Mouse (Mus musculus) heart, postnatal 14 days (tissue): Measurements from ENCODE around the gene Zfp58. TPM values are rescaled to one million over a fixed set of nuclear protein-coding genes. Genes with fewer than 3 reads are reported as not detected.
"Not testable (repeated sequence)": the region's sequence is repeated elsewhere in the genome, so short reads cannot be mapped to it uniquely, and the experiment has no call there.

Source experiments
- DNase-seq, 2 experiments: peaks; one replicate each; pipeline ENCODE4 v3.0.0; 2021 to 2022
- intact Hi-C: fragments of 180-260 bp; cut with DNase I; formaldehyde crosslinking; loops from one replicate; pipeline ENCODE4 v1.15.1; 2025
- long read RNA-seq, 2 experiments: library from polyadenylated mRNA; stranded (forward); transcript quantifications; one replicate each; pipeline ENCODE4 v2.0.0; 2021
- total RNA-seq, 2 experiments: library from RNA; stranded (reverse); gene quantifications; 2 replicates each; pipeline ENCODE4 v1.2.3; 2021

Zfp58 gene
- total RNA-seq = 1 to 10 TPM; 4.4 to 5.1 TPM
- long read RNA-seq, experiment 1, transcript Zfp58-201 (4 exons, 2,391 nt) = major isoform, 6 of 7 reads
- long read RNA-seq, experiment 1, partial matches to known transcripts = 1 of 7 reads
- long read RNA-seq, experiment 1, other reads (novel, unspliced or antisense) = 0 of 7 reads
- long read RNA-seq, experiment 2, transcript Zfp58-201 (4 exons, 2,391 nt) = major isoform, 5 of 7 reads
- long read RNA-seq, experiment 2, partial matches to known transcripts = 1 of 7 reads
- long read RNA-seq, experiment 2, other reads (novel, unspliced or antisense) = 1 of 7 reads

GRCm38 (mm10) chr13:67500084-67500719 is at the start of gene Zfp58:
Zfp58 (minus strand) TSS chr13:67500555.
- peak; percentile 74 to 87 for DNase-seq
- intact Hi-C loops = no loop called here

- intact Hi-C loops = no loop called here
Observed at GRCm38 (mm10) chr13:67545941-67546340, 45.6 kb upstream of the Zfp58 start.

GRCm38 (mm10) chr13:67527049-67527730 is 26.8 kb upstream of the Zfp58 start:
- intact Hi-C loops = no loop called here
- no peak for DNase-seq

More at GRCm38 (mm10) chr13:67545941-67546340, 45.6 kb upstream of the Zfp58 start:
- DNase-seq = no peak

GRCm38 (mm10) chr13:67525753-67526410 is 25.5 kb upstream of the Zfp58 start, which contains the start of the genes Gm26965 and Zfp87:
Gm26965 (minus strand) TSS chr13:67526151.
Zfp87 (minus strand) TSS chr13:67526177.
- intact Hi-C loops = no loop called here
- peak; percentile 88 to 95 for DNase-seq

- intact Hi-C loops = no loop called here
- DNase-seq = no peak
Observed at GRCm38 (mm10) chr13:67500908-67501307, 553 bp upstream of the Zfp58 start.

- no peak for DNase-seq
- intact Hi-C loops = no loop called here
Observed at GRCm38 (mm10) chr13:67495631-67496030, 4.7 kb downstream of the Zfp58 start.

- intact Hi-C loops = loop anchor here (2.0 kb wide), 1 partner anchor 32 kb away; no protein-coding TSS in a partner anchor
- no peak for DNase-seq
Observed at GRCm38 (mm10) chr13:67484424-67484811, 15.9 kb downstream of the Zfp58 start.

GRCm38 (mm10) chr13:67483625-67484423 is 16.5 kb downstream of the Zfp58 start, which contains the start of gene Zfp874b:
Zfp874b (minus strand) TSS chr13:67484258.
- DNase-seq = peak; percentile 76 to 90
- intact Hi-C loops = loop anchor here (2.0 kb wide), 1 partner anchor 31 kb away; no protein-coding TSS in a partner anchor

GRCm38 (mm10) chr13:67481528-67481927 is 18.8 kb downstream of the Zfp58 start:
- no peak for DNase-seq
- intact Hi-C loops = no loop called here

- intact Hi-C loops = no loop called here
Observed at GRCm38 (mm10) chr13:67469274-67469673, 31.1 kb downstream of the Zfp58 start.

GRCm38 (mm10) chr13:67463506-67464185 is 36.7 kb downstream of the Zfp58 start:
- intact Hi-C loops, DNase-seq: not testable (repeated sequence)

More at GRCm38 (mm10) chr13:67469274-67469673, 31.1 kb downstream of the Zfp58 start:
- DNase-seq = no peak

GRCm38 (mm10) chr13:67452021-67452309 is 48.4 kb downstream of the Zfp58 start:
- no peak for DNase-seq
- intact Hi-C loops = loop anchor here (2.0 to 10.0 kb wide), 3 partner anchors 33 to 257 kb away; partner anchors contain the start of genes Zfp455 and Zfp874b

- DNase-seq = peak; percentile 86 to 93
- intact Hi-C loops = loop anchor here (2.0 to 10.0 kb wide), 3 partner anchors 33 to 257 kb away; partner anchors contain the start of genes Zfp455 and Zfp874b
Observed at GRCm38 (mm10) chr13:67451172-67452020, 49.0 kb downstream of the Zfp58 start, which contains the start of gene Zfp874a. Zfp874a (minus strand) TSS chr13:67451624.

Other genes with a start within 250 kb of the Zfp58 start
- gene Zfp458, start 222.1 kb downstream of the Zfp58 start, total RNA-seq = 1 to 10 TPM; 2.5 to 2.7 TPM
- gene Zfp457, start 194.1 kb downstream of the Zfp58 start, total RNA-seq = 1 to 10 TPM; 2.9 to 4.5 TPM
- 1 to 10 TPM; 2.4 to 3.0 TPM for gene Zfp595, start 168.0 kb downstream of the Zfp58 start, total RNA-seq
- under 1 TPM; 0.67 to 0.93 TPM for gene Gm28044, start 140.0 kb downstream of the Zfp58 start, total RNA-seq
- 1 to 10 TPM; 1.3 to 1.5 TPM for gene Zfp953, start 139.9 kb downstream of the Zfp58 start, total RNA-seq
- 1 to 10 TPM in 1 of 2 experiments, under 1 TPM in 1; 0.69 to 1.8 TPM for gene Gm28041, start 124.8 kb downstream of the Zfp58 start, total RNA-seq
- 1 to 10 TPM in 1 of 2 experiments, under 1 TPM in 1; 0.81 to 1.0 TPM for gene Zfp456, start 124.7 kb downstream of the Zfp58 start, total RNA-seq
- 1 to 10 TPM; 1.6 to 1.8 TPM for gene Zfp429, start 100.7 kb downstream of the Zfp58 start, total RNA-seq
- gene Zfp459, start 79.1 kb downstream of the Zfp58 start, total RNA-seq = under 1 TPM in 1 of 2 experiments, not detected in 1; 0.29 TPM
- gene Zfp874a, start 48.9 kb downstream of the Zfp58 start, total RNA-seq = 1 to 10 TPM; 6.1 TPM
- gene Zfp874b, start 16.3 kb downstream of the Zfp58 start, total RNA-seq = 10 to 100 TPM; 13.6 to 14.4 TPM
- gene Gm26965, start 25.6 kb upstream of the Zfp58 start, total RNA-seq = under 1 TPM in 1 of 2 experiments, not detected in 1; 0.45 TPM
- gene Zfp87, start 25.6 kb upstream of the Zfp58 start, total RNA-seq = 10 to 100 TPM; 10.9 to 11.0 TPM
- gene Zfp748, start 53.3 kb upstream of the Zfp58 start, total RNA-seq = 1 to 10 TPM; 3.9 to 4.8 TPM
- 1 to 10 TPM; 4.3 TPM for gene Zfp729b, start 109.2 kb upstream of the Zfp58 start, total RNA-seq
- gene Gm49345, start 137.2 kb upstream of the Zfp58 start, total RNA-seq = under 1 TPM; 0.34 to 0.38 TPM
- gene Zfp729a, start 137.2 kb upstream of the Zfp58 start, total RNA-seq = 1 to 10 TPM; 3.4 TPM
- gene Zfp738, start 186.5 kb upstream of the Zfp58 start, total RNA-seq = 1 to 10 TPM; 6.4 to 7.1 TPM
- gene Zfp65, start 228.6 kb upstream of the Zfp58 start, total RNA-seq = 1 to 10 TPM; 6.0 to 6.8 TPM